Mouse (Mus musculus): ENCODE results near the gene Gabra5. TPM values are rescaled to one million over a fixed set of nuclear protein-coding genes. Genes with fewer than 3 reads are reported as not detected.

Gene Gabra5
- polyA plus RNA-seq, 1 experiment from 2014 or later: 0.15 TPM

DNA sequence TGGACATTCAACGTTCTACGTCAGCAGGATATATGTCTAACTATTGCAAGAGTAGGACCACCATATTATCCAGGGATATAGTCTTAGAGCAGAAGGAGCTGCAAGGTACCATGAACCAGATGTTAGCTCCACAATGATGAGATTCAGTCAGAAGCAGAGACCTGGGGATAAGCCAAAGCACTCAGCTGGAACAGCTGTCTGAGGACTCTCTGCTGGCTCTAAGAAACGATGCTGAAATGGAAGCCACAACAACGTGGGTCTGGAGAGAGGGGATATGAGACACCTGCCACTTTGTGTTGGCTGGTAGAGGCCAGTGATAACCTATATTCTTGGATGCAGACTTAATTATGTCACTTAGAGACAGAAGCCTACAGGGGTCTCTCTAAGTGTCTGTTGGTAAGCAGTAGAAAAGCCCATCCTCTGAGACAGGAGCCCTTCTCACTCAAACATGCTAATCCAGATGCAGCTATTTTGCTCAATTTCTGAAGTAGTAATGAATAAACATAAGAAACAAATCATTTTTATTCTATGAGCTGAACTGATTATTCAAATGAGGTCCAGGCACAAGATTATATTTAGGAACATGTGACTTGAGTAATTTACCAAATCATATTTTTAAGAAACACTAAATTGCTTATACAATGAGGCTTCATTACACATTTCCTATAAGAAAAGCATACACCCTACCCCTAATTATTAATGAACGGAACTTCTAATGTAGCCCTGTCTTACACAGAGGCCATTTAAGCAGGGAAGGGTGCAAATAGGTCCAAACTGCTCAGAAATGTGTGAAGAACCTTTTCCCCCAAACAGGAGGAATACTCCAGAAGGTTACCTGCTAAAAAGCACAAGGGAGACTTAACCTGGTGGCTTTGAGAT lies 144.5 kb downstream of the Gabra5 start:
- Histone ChIP-seq H3K4me3 (no peak overlapping the region), H3K9me3 (no peaks in the 10 kb centered on the region), H3K27ac (no peak overlapping the region), H3K27me3 (ENCODE audit: insufficient read depth, poor library complexity, severe bottlenecking) (no peaks in the 10 kb centered on the region), H3K36me3 (no peaks in the 10 kb centered on the region), H3K4me1 (no peaks in the 10 kb centered on the region)
- no peak for DNase-seq (ENCODE audit: low spot score)
- WGBS: 79% methylated on average over 5 of the region's 5 CpGs

DNA sequence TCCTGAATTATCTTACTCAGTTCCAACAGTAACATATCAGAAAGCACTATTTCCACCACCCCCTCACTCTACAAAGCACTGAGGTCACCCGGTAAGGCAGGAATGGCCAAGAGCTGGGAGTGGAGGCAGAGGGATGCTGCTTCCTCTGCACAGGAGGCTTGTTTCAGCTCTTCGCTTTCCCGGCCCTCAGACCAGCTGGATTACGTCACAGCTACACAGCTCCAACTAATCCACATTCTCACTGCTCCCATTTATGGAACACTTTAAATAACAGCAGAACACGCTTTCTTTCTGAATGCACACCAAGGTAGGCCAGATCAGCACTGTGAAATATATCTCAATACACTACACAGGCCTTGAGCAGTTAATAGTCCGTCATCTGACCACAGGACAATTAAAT lies 146.0 kb downstream of the Gabra5 start:
- no peaks in the 10 kb centered on the region for H3K27me3 ChIP-seq (ENCODE audit: insufficient read depth, poor library complexity, severe bottlenecking)
- no peak overlapping the region for H3K27ac ChIP-seq
- DNase-seq (ENCODE audit: low spot score): no peak
- no peaks in the 10 kb centered on the region for H3K4me1 ChIP-seq
- no peak overlapping the region for H3K4me3 ChIP-seq
- H3K36me3 ChIP-seq: no peaks in the 10 kb centered on the region
- no peaks in the 10 kb centered on the region for H3K9me3 ChIP-seq
- WGBS: 73% methylated on average over 6 of the region's 6 CpGs

DNA sequence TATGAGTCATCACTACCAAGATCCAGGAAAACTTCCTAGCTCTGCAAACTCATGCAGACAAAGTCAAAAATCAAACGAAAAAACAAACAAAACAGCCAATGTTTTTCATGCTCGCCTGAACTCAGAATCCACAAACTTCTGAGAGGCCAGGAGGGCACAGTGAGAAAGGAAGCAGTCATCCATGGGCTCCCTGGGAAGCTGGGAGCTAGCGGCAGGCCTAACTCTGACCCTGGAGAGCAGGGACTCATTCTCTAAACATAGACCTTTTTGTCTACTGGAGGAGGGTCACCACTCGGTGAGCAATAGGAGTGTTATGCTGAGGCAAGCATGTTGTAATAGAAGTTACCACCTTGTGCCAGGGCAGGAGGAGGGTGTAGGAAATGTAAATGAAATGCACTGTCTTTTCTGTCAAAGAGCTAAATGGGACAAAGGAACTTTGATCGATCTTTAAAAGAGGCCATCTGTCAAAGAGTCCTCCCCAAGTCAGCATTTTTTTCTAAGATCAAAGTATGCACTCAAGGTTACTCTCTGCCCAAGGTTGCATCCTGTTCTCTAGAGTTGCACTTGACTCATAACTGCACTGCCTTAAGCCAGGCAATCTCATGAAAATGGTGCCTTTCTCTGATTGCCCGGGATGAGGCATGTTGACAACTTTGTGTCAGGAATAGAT lies 151.9 kb downstream of the Gabra5 start:
- WGBS: 69% methylated on average over 6 of the region's 6 CpGs
- no peaks in the 10 kb centered on the region for H3K9me3 ChIP-seq
- H3K36me3 ChIP-seq: no peaks in the 10 kb centered on the region
- H3K4me3 ChIP-seq: no peak overlapping the region
- H3K27me3 ChIP-seq (ENCODE audit: insufficient read depth, poor library complexity, severe bottlenecking): no peaks in the 10 kb centered on the region
- DNase-seq (ENCODE audit: low spot score): no peak
- no peak overlapping the region for H3K27ac ChIP-seq
- H3K4me1 ChIP-seq: 0 out of 2 replicates have a peak, but pooled peaks cover 4% of the 10 kb centered on the region

Other genes with a start within 250 kb of the Gabra5 start
- 0.21 and 0.30 TPM in 2 replicates for gene Gabrg3, start 122.9 kb downstream of the Gabra5 start, polyA plus RNA-seq (2016; fragmentation: Nextera tagmentation; extraction: Ambion mirVana)
- 0.46 and 0.89 TPM in 2 replicates for gene Gabrb3, start 90.4 kb downstream of the Gabra5 start, polyA plus RNA-seq (2016; fragmentation: Nextera tagmentation; extraction: Ambion mirVana)

All from heart, embryonic 10.5 days (tissue).